Mouse (Mus musculus): ENCODE measurements at regions not wholly inside any gene's neighbourhood (a gene's known extent, or its start where the extent isn't known, plus 50 kb on each side); places are given as distances from the start of the nearest gene placed in this dataset.

GRCm38 (mm10) chr14:61980581-61980980, 311.8 kb upstream of the Rnaseh2b start:
- no peaks in the 10 kb centered on the region for H3K36me3 ChIP-seq
- DNase-seq (ENCODE audit: low spot score): no peak
- H3K9me3 ChIP-seq (replicated peaks): no peaks in the 10 kb centered on the region
- no peak overlapping the region for H3K4me3 ChIP-seq
- H3K27ac ChIP-seq: no peak overlapping the region
- peaks cover under 1% of the 10 kb centered on the region; the same call in 1 of the 2 replicates for H3K4me1 ChIP-seq
- no peaks in the 10 kb centered on the region for H3K27me3 ChIP-seq (ENCODE audit: low read depth, poor library complexity, severe bottlenecking)
- WGBS: 81% methylated on average over 3 of the region's 3 CpGs

- WGBS: 62% methylated on average over 3 of the region's 3 CpGs
- H3K36me3 ChIP-seq: no peaks in the 10 kb centered on the region
Observed at GRCm38 (mm10) chr14:61985575-61985974, 306.8 kb upstream of the Rnaseh2b start.

GRCm38 (mm10) chr14:61986203-61986602, 306.2 kb upstream of the Rnaseh2b start:
- WGBS: 69% methylated on average over 13 of the region's 13 CpGs
- H3K36me3 ChIP-seq: no peaks in the 10 kb centered on the region
- peaks cover 14% of the 10 kb centered on the region for H3K4me1 ChIP-seq
- no peak overlapping the region for H3K4me3 ChIP-seq
- no peaks in the 10 kb centered on the region for H3K9me3 ChIP-seq (replicated peaks)
- H3K27me3 ChIP-seq (ENCODE audit: low read depth, poor library complexity, severe bottlenecking): no peaks in the 10 kb centered on the region
- H3K27ac ChIP-seq: no peak overlapping the region
- DNase-seq (ENCODE audit: low spot score): no peak

More at GRCm38 (mm10) chr14:61985575-61985974, 306.8 kb upstream of the Rnaseh2b start:
- no peaks in the 10 kb centered on the region for H3K27me3 ChIP-seq (ENCODE audit: low read depth, poor library complexity, severe bottlenecking)
- H3K4me3 ChIP-seq: no peak overlapping the region
- no peak for DNase-seq (ENCODE audit: low spot score)
- no peak overlapping the region for H3K27ac ChIP-seq
- H3K4me1 ChIP-seq: peaks cover 9% of the 10 kb centered on the region
- no peaks in the 10 kb centered on the region for H3K9me3 ChIP-seq (replicated peaks)

- WGBS: 91% methylated on average over 1 of the region's 1 CpGs
- Histone ChIP-seq H3K27me3 (ENCODE audit: low read depth, poor library complexity, severe bottlenecking) (no peaks in the 10 kb centered on the region), H3K4me1 (peaks cover 11% of the 10 kb centered on the region), H3K4me3 (no peak overlapping the region), H3K27ac (no peak overlapping the region), H3K36me3 (no peaks in the 10 kb centered on the region), H3K9me3 (replicated peaks) (no peaks in the 10 kb centered on the region)
- no peak for DNase-seq (ENCODE audit: low spot score)
Observed at GRCm38 (mm10) chr14:61995253-61995652, 297.1 kb upstream of the Rnaseh2b start.

GRCm38 (mm10) chr14:61997736-61998135, 294.7 kb upstream of the Rnaseh2b start:
- Histone ChIP-seq H3K36me3 (no peaks in the 10 kb centered on the region), H3K4me3 (no peak overlapping the region), H3K27ac (no peak overlapping the region), H3K27me3 (ENCODE audit: low read depth, poor library complexity, severe bottlenecking) (no peaks in the 10 kb centered on the region), H3K9me3 (replicated peaks) (no peaks in the 10 kb centered on the region), H3K4me1 (peaks cover 14% of the 10 kb centered on the region)
- DNase-seq (ENCODE audit: low spot score): no peak

GRCm38 (mm10) chr14:61998259-61998658, 294.1 kb upstream of the Rnaseh2b start:
- H3K4me1 ChIP-seq: peaks cover 19% of the 10 kb centered on the region
- no peak overlapping the region for H3K27ac ChIP-seq
- 88% methylated on average over 3 of the region's 3 CpGs for WGBS
- no peaks in the 10 kb centered on the region for H3K9me3 ChIP-seq (replicated peaks)
- H3K27me3 ChIP-seq (ENCODE audit: low read depth, poor library complexity, severe bottlenecking): no peaks in the 10 kb centered on the region
- no peaks in the 10 kb centered on the region for H3K36me3 ChIP-seq
- no peak for DNase-seq (ENCODE audit: low spot score)
- no peak overlapping the region for H3K4me3 ChIP-seq

- Histone ChIP-seq H3K27me3 (ENCODE audit: low read depth, poor library complexity, severe bottlenecking) (no peaks in the 10 kb centered on the region), H3K4me3 (no peak overlapping the region), H3K4me1 (peaks cover 24% of the 10 kb centered on the region), H3K9me3 (replicated peaks) (no peaks in the 10 kb centered on the region), H3K27ac (peak overlapping the region; percentile 72), H3K36me3 (no peaks in the 10 kb centered on the region)
- no peak for DNase-seq (ENCODE audit: low spot score)
- 44% methylated on average over 7 of the region's 7 CpGs for whole genome bisulfite sequencing
Observed at GRCm38 (mm10) chr14:62001481-62001949, 290.9 kb upstream of the Rnaseh2b start.

GRCm38 (mm10) chr14:62002131-62002530, 290.3 kb upstream of the Rnaseh2b start:
- no peaks in the 10 kb centered on the region for H3K36me3 ChIP-seq
- H3K27ac ChIP-seq: no peak overlapping the region
- H3K27me3 ChIP-seq (ENCODE audit: low read depth, poor library complexity, severe bottlenecking): no peaks in the 10 kb centered on the region
- 79% methylated on average over 5 of the region's 5 CpGs for WGBS
- no peak overlapping the region for H3K4me3 ChIP-seq
- no peak for DNase-seq (ENCODE audit: low spot score)
- H3K9me3 ChIP-seq (replicated peaks): no peaks in the 10 kb centered on the region
- peaks cover 24% of the 10 kb centered on the region for H3K4me1 ChIP-seq

- Histone ChIP-seq H3K9me3 (replicated peaks) (no peaks in the 10 kb centered on the region), H3K4me3 (no peak overlapping the region), H3K27ac (0 out of 2 replicates have a peak overlapping the region, but pooled peaks have one; percentile 22), H3K27me3 (ENCODE audit: low read depth, poor library complexity, severe bottlenecking) (no peaks in the 10 kb centered on the region), H3K36me3 (no peaks in the 10 kb centered on the region), H3K4me1 (peaks cover 24% of the 10 kb centered on the region)
- 66% methylated on average over 16 of the region's 16 CpGs for WGBS
- DNase-seq (ENCODE audit: low spot score): no peak
Observed at GRCm38 (mm10) chr14:62003013-62003781, 289.2 kb upstream of the Rnaseh2b start.

GRCm38 (mm10) chr14:62003797-62004196, 288.6 kb upstream of the Rnaseh2b start:
- WGBS: 97% methylated on average over 2 of the region's 2 CpGs
- DNase-seq (ENCODE audit: low spot score): no peak
- peaks cover 24% of the 10 kb centered on the region for H3K4me1 ChIP-seq
- H3K27ac ChIP-seq: no peak overlapping the region
- H3K27me3 ChIP-seq (ENCODE audit: low read depth, poor library complexity, severe bottlenecking): no peaks in the 10 kb centered on the region
- no peaks in the 10 kb centered on the region for H3K36me3 ChIP-seq
- H3K9me3 ChIP-seq (replicated peaks): no peaks in the 10 kb centered on the region
- no peak overlapping the region for H3K4me3 ChIP-seq

GRCm38 (mm10) chr14:62008707-62009106, 283.7 kb upstream of the Rnaseh2b start:
- 97% methylated on average over 5 of the region's 5 CpGs for WGBS
- H3K4me3 ChIP-seq: no peak overlapping the region
- H3K36me3 ChIP-seq: no peaks in the 10 kb centered on the region
- peaks cover under 1% of the 10 kb centered on the region; the same call in 1 of the 2 replicates for H3K4me1 ChIP-seq
- DNase-seq (ENCODE audit: low spot score): no peak
- H3K27me3 ChIP-seq (ENCODE audit: low read depth, poor library complexity, severe bottlenecking): no peaks in the 10 kb centered on the region
- no peaks in the 10 kb centered on the region for H3K9me3 ChIP-seq (replicated peaks)
- H3K27ac ChIP-seq: no peak overlapping the region

- no peak for DNase-seq (ENCODE audit: low spot score)
- no peaks in the 10 kb centered on the region for H3K36me3 ChIP-seq
- 0 out of 2 replicates have a peak, but pooled peaks cover 3% of the 10 kb centered on the region for H3K4me1 ChIP-seq
- H3K27me3 ChIP-seq (ENCODE audit: low read depth, poor library complexity, severe bottlenecking): no peaks in the 10 kb centered on the region
- H3K4me3 ChIP-seq: no peak overlapping the region
- WGBS: 94% methylated on average over 4 of the region's 4 CpGs
- H3K27ac ChIP-seq: no peak overlapping the region
- H3K9me3 ChIP-seq (replicated peaks): no peaks in the 10 kb centered on the region
Observed at GRCm38 (mm10) chr14:62018804-62019203, 273.6 kb upstream of the Rnaseh2b start.

- Histone ChIP-seq H3K9me3 (replicated peaks) (no peaks in the 10 kb centered on the region), H3K36me3 (no peaks in the 10 kb centered on the region), H3K27me3 (ENCODE audit: low read depth, poor library complexity, severe bottlenecking) (no peaks in the 10 kb centered on the region), H3K4me3 (no peak overlapping the region), H3K27ac (no peak overlapping the region), H3K4me1 (0 out of 2 replicates have a peak, but pooled peaks cover 3% of the 10 kb centered on the region)
- DNase-seq (ENCODE audit: low spot score): peak; percentile 16
- 82% methylated on average over 3 of the region's 3 CpGs for WGBS
Observed at GRCm38 (mm10) chr14:62020996-62021395, 271.4 kb upstream of the Rnaseh2b start.

Data from limb, embryonic 10.5 days (tissue).